Mouse (Mus musculus) olfactory bulb, adult 2 months (tissue): ENCODE measurements around the gene Tspan11.

Experiments used
- CTCF ChIP-seq: fragments of 200-500 bp; IDR thresholded peaks from 2 replicates; pipeline ENCODE4 v1.5.1; 2012; ENCODE audit warnings: low read depth, mild to moderate bottlenecking, low read length, moderate library complexity; ENCODE audit not compliant: insufficient read depth
- POLR2A ChIP-seq: fragments of 200-500 bp; IDR thresholded peaks from 2 replicates; pipeline ENCODE4 v1.6.1; 2012; ENCODE audit warnings: mild to moderate bottlenecking, low read depth, low read length, moderate library complexity; ENCODE audit not compliant: insufficient read depth

GRCm38 (mm10) chr6:127901669-127902068, 14.3 kb downstream of the Tspan11 start:
- TF ChIP-seq CTCF (no peak), POLR2A (no peak)
